Mouse (Mus musculus) adrenal gland, postnatal 14 days (tissue): Measurements from ENCODE around the gene Gabrg2. TPM values are rescaled to one million over a fixed set of nuclear protein-coding genes. Genes with fewer than 3 reads are reported as not detected.
A peak's percentile ranks its signal among the peaks of the same experiment; 100 is the strongest.

Experiments
- DNase-seq: peaks from one replicate; pipeline ENCODE4 v3.0.0; 2021; ENCODE audit warnings: mixed read lengths
- long read RNA-seq, 2 experiments: library from polyadenylated mRNA; stranded (forward); transcript quantifications; one replicate each; pipeline ENCODE4 v2.0.0; 2021
- total RNA-seq: library from RNA; stranded (reverse); gene quantifications from 2 replicates; pipeline ENCODE4 v1.2.3, GENCODE M21; 2021

Gabrg2 gene
- 1.2 and 1.9 TPM in 2 replicates for total RNA-seq
- long read RNA-seq, experiment 1 = 0 reads
- long read RNA-seq, experiment 2 = 0 reads

DNA sequence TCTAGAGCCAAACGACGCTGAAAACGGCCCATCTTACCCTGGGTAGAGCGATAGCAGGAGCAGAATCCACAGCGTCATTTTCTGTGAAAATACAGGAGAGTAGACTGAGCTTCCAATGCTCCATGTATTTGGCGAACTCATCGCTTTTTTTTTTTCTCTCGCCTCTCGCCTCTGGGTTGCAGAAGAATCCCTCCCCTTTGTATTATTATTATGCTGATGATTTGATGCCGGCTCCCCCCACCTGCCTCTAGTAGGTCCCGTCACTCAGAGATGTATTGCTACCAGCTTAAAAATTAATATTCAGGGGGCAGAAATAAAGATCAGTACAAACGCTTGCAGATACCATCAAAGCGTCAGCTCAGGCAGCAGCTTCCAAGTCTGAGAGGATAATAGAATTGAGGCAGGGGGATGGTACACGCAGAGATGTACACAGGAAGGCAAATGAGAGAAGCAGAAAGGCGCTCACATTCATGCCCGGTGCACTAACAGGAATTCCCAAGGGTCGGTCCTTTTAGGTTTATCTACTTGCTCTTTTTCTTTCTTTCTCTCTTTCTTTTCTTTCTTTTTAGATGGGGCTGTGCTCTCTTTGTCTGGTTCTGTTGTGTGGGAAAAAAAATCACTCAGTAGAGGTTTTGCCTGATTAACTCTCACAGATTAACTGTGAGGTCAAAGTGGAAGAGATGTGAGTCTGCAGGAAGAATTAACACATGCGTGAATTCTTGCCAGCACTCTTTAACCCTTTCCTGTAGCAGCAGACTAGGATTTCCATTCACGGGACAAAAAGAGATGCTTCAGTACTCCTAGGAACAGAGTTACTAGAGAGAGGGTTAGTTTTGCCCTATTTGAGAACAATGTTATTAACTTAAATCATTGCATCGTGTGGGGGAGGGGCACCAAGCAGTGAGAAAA, at the start of gene Gabrg2:
Gene Gabrg2, minus strand, starts transcription at position 668 of the 909 bp plus-strand sequence.
- no peak for DNase-seq

GRCm38 (mm10) chr11:42048201-42048600, 47.5 kb upstream of the Gabrg2 start:
- DNase-seq = no peak

- peak; percentile 84 for DNase-seq
Observed at GRCm38 (mm10) chr11:41999468-41999881, 1.2 kb downstream of the Gabrg2 start.

DNA sequence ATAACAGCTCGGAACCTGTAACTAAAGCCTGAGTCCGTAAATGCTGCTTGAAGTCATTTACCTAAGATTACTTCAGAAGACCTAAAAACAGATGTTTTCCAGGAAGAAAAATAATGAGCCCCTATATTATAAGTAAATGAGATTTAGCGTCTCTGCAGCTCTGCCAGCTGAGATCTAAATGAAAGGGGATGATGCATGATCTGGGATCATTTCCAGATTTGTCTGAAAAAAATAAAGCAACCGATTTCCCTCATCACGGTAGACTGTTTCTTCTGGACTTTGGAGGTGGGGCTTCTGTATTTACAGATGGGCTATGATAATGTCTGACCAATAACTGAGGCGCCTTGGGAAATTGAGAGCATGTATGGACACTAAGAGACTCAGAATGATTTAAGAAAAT, 20.5 kb downstream of the Gabrg2 start:
- no peak for DNase-seq

- DNase-seq = no peak
Observed at GRCm38 (mm10) chr11:41968595-41968994, 32.1 kb downstream of the Gabrg2 start.

DNA sequence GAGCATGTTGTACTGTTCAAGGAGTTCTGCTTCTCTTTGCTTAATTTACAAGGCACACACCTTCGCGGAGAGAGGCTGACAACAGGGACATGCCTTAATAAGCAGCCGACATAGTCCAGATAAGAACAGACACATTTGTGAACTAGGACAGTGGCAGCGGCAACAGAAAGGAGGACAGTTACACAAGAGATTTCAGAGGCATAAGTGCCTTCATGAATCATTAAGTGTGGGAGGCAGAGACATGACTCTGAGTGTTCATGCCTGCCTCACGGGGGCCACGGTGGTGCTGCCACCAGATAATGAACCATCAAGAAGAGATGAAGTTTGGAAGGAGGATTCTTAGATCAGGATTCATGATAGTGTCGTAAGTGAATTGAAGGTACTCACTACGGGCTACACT, 38.0 kb downstream of the Gabrg2 start:
- peak; percentile 9 for DNase-seq

- no peak for DNase-seq
Observed at GRCm38 (mm10) chr11:41953550-41953949, 47.1 kb downstream of the Gabrg2 start.

DNA sequence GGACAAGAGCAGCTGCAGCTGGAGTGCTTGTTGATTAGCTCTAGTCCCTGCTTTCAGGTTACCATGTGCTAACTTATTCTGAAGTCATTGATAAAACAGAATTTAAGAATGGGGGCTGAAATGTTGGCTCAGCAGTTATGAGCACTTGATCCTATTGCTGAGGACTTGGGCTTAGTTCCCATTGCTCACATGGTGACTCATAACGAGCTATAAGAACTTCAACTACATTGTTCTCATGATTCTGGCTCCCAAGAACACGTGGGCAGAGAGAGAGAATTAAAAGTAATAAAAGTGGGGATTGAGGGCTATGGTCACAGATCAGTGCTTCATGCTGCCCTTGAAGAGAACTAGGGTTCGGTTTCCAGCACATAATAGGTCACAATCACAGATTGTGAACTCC, 48.8 kb downstream of the Gabrg2 start:
- DNase-seq = no peak

DNA sequence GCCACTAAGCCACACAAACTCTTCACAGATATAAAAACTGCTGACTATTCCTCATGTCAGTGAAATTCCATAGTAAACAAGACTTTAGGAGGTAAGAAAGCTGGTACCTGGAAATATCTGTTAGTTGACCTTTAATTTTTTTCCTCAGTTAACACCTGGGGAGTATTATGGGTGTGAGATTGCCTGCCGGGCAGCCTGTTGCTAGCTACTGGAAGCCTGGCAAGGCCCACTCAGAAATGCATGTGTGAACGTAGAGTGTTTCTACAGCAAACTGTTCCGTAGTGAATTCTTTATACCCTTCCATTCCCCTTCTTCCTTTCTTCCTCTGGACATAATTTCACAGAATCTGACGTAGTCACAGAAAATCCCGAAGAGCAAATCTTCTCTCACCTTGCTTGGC, 55.2 kb downstream of the Gabrg2 start:
- DNase-seq = no peak

- DNase-seq = no peak
Observed at GRCm38 (mm10) chr11:41937979-41938378, 62.7 kb downstream of the Gabrg2 start.

DNA sequence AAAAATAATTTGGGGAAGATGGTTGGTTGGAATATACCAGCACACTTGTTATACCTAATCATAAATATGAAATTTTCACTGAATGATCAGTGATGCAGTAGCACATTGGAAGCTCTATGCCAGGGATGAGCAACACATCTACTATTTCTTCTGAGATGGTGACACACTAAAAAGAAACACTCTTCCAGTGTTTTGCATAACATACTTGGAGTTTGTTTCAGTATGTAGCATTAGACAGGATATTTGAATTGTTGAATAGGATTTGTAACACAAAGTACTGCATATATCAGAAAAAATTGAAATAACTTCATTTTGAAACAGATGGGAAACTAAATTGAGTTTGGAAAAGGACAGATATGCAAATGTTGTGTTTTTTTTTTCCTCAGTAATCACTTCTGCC, 81.8 kb downstream of the Gabrg2 start:
- DNase-seq = no peak

GRCm38 (mm10) chr11:41914066-41914465, 86.6 kb downstream of the Gabrg2 start:
- no peak for DNase-seq

- no peak for DNase-seq
Observed at GRCm38 (mm10) chr11:41903661-41904060, 97.0 kb downstream of the Gabrg2 start.

Other genes with a start within 250 kb of the Gabrg2 start
- gene Gabra1, start 182.1 kb upstream of the Gabrg2 start, total RNA-seq = 0.85 and 1.7 TPM in 2 replicates